Mouse (Mus musculus): ENCODE data around the gene Atic.

DNA sequence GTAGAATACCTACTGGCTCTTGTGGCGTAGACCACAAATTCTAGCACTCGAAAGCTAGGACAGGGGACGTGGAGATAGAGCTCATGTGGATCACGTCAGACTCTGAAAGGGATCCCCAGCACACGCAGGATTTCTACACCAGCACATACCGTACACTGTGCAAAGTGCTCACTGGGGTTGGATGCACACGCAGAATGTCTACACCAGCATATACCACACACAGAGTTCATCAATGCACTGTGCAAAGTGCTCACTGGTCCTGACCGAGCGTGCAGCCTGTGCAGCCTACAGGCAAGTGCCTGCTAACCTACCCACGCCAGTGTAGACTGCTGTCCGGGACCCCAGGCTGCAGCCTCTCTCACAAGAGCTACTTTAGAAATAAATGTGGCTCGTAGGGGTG is 23.5 kb downstream of the Atic start:
- TF ChIP-seq CTCF (IDR thresholded peaks at IDR 0.05; ENCODE audit: low read depth, low read length) (no peak), POLR2A (IDR thresholded peaks at IDR 0.05; ENCODE audit: borderline replicate concordance, low read depth, low read length) (no peak)

Measured in bone marrow macrophage, adult 2 months (primary cell).